Mouse (Mus musculus): ENCODE data around the gene Ccdc184.

GRCm38 (mm10) chr15:98154631-98155030, 12.3 kb upstream of the Ccdc184 start:
- TF ChIP-seq CTCF (IDR thresholded peaks at IDR 0.05; ENCODE audit: low read depth) (no peak), EP300 (IDR thresholded peaks at IDR 0.05; ENCODE audit: low read depth) (no peak)
